Mouse (Mus musculus) embryonic fibroblast, embryonic 13.5 days (primary cell): ENCODE results near the gene Dnmt3a.

Experiments used
- CTCF ChIP-seq: IDR thresholded peaks from 2 replicates; pipeline ENCODE4 v1.5.1; 2011; ENCODE audit warnings: mild to moderate bottlenecking, control low read depth, low read length, moderate library complexity, borderline replicate concordance; ENCODE audit not compliant: insufficient read depth
- POLR2A ChIP-seq: IDR thresholded peaks from 2 replicates; pipeline ENCODE4 v1.6.1; 2011; ENCODE audit warnings: low read depth, mild to moderate bottlenecking, control low read depth, low read length, moderate library complexity

DNA sequence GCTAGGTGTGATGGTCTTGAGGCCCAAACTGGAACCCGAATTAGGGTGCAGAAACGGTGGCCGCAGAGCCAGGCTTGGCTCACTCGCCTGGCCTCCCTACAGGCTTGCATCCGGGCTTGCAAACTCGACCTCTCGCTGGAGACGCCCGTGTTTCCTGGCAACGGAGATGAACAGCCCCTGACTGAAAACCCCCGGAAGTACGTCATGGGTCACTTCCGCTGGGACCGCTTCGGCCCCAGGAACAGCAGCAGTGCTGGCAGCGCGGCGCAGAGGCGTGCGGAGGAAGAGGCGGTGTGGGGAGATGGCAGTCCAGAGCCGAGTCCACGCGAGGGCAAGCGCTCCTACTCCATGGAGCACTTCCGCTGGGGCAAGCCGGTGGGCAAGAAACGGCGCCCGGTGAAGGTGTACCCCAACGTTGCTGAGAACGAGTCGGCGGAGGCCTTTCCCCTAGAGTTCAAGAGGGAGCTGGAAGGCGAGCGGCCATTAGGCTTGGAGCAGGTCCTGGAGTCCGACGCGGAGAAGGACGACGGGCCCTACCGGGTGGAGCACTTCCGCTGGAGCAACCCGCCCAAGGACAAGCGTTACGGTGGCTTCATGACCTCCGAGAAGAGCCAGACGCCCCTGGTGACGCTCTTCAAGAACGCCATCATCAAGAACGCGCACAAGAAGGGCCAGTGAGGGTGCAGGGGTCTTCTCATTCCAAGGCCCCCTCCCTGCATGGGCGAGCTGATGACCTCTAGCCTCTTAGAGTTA, 154.2 kb downstream of the Dnmt3a start:
- no peak for TF ChIP-seq CTCF
- peak; percentile 97 for TF ChIP-seq POLR2A
